Mouse (Mus musculus) spleen, adult 2 months (tissue): ENCODE measurements around the gene Med31.

ENCODE experiments used
- CTCF ChIP-seq: fragments of 200-500 bp; IDR thresholded peaks from 2 replicates; pipeline ENCODE4 v1.5.1; 2011; ENCODE audit warnings: mild to moderate bottlenecking, inconsistent platforms; ENCODE audit not compliant: insufficient read depth, insufficient read length, insufficient replicate concordance; ENCODE audit errors: extremely low read depth
- POLR2A ChIP-seq: fragments of 200-500 bp; IDR thresholded peaks from 2 replicates; pipeline ENCODE4 v1.6.1; 2011; ENCODE audit warnings: low read depth, low read length, inconsistent platforms

GRCm38 (mm10) chr11:72240062-72240860 is 24.9 kb upstream of the Med31 start:
- TF ChIP-seq POLR2A (no peak), CTCF (no peak)
